Mouse (Mus musculus): ENCODE data around the gene Wdr47. TPM values are rescaled to one million over a fixed set of nuclear protein-coding genes. Genes with fewer than 3 reads are reported as not detected.
"Not testable (repeated sequence)": the region's sequence is repeated elsewhere in the genome, so short reads cannot be mapped to it uniquely, and the experiment has no call there.

Wdr47 gene
- polyA plus RNA-seq, 1 experiment, result 0.11 TPM

DNA sequence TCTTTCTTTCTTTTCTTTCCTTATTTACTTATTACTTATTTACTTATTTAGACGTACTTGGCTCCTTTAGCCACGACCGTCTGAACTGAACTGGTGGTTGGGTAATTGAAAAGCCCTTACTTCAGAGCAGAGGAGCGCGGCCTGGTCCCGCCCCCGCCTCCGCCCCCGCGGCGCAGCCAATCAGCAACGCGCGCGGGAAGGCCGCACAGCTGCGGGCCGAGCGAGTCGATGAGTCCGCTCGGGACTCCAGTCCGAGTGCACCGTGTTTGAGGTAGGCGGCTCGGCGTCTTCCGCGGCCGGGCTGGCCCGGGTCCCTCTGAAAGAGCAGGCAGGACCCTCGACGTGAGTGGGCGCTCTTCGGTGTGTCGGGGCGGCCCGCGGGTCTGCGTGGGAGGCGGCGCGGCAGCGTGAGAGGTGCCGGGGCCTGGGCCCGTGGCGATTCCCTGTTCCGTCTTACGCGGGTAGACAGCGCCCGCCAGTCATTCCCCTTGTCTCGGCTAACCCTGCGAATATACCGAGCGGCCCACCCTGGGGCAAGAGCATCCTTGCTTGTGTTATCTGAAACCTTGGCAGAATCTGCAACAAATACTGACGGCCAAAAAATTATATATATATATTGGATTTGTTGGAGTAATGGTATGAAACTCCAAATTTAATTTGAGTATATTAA lies 62.8 kb downstream of the Wdr47 start, which contains the start of gene Clcc1:
Gene Clcc1 (plus strand): TSS at position 204 of the 670 bp plus-strand sequence.
- Histone ChIP-seq H3K27me3 (ENCODE audit: control insufficient read depth) (no peaks in the 10 kb centered on the region), H3K4me1 (ENCODE audit: control insufficient read depth) (peaks cover 30% of the 10 kb centered on the region), H3K9me3 (ENCODE audit: control insufficient read depth, low read length) (no peaks in the 10 kb centered on the region), H3K4me3 (replicated peaks) (peak within 1 kb of the TSS; percentile 86), H3K36me3 (ENCODE audit: control insufficient read depth) (peaks cover 12% of the 10 kb centered on the region)
- no peak for TF ChIP-seq TAL1 (IDR thresholded peaks at IDR 0.05; ENCODE audit: low read length)

DNA sequence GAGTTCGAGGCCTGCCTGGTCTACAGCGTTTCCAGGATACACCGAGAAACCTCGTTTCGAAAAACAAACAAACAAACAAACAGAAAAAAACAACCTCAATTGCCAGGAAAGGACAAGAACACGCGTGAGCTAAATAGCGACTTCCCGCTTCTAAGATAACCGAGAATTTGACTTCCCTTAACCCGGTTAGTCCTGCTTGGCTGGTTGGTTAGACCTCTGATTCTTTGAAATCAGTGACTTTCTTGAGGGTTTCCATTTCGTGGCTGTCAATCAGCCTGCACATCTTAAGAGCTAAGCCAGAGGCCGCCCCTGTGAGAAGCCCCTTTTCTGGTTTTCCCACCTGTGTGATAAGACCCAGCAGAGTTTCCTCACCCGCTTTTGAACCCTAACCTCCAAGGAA lies 63.5 kb downstream of the Wdr47 start:
- peaks cover 30% of the 10 kb centered on the region for H3K4me1 ChIP-seq (ENCODE audit: control insufficient read depth)
- no peaks in the 10 kb centered on the region for H3K9me3 ChIP-seq (ENCODE audit: control insufficient read depth, low read length)
- H3K4me3 ChIP-seq (replicated peaks), result peak overlapping the region; percentile 86
- H3K36me3 ChIP-seq (ENCODE audit: control insufficient read depth), result peaks cover 17% of the 10 kb centered on the region
- TF ChIP-seq GATA1 (IDR thresholded peaks at IDR 0.05; ENCODE audit: low read length), result no peak
- no peak for TF ChIP-seq TAL1 (IDR thresholded peaks at IDR 0.05; ENCODE audit: low read length)
- H3K27me3 ChIP-seq (ENCODE audit: control insufficient read depth), result no peaks in the 10 kb centered on the region

DNA sequence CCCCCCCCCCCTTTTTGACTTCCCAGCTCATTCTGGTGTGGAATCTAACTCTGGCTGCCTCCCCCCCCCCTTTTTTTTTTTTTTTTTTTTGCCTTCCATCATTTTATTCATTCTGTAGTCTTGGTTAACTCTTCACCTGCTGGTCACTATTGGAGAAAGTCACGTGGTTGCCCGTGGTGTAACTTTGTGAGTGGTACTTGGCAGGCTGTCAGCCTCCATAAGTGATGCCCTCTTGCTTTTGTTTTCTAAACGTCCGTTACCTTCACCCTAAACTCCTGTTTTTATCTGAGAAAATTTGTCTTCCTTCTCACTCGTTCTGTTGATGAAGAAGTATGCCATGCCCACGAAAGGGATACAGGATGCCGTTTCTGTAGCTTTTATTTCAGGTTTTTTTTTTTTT lies 64.4 kb downstream of the Wdr47 start:
- H3K4me3 ChIP-seq (replicated peaks), result no peak overlapping the region
- TF ChIP-seq TAL1 (IDR thresholded peaks at IDR 0.05; ENCODE audit: low read length) (no peak), GATA1 (IDR thresholded peaks at IDR 0.05; ENCODE audit: low read length) (no peak)
- H3K27me3 ChIP-seq (ENCODE audit: control insufficient read depth), result no peaks in the 10 kb centered on the region

DNA sequence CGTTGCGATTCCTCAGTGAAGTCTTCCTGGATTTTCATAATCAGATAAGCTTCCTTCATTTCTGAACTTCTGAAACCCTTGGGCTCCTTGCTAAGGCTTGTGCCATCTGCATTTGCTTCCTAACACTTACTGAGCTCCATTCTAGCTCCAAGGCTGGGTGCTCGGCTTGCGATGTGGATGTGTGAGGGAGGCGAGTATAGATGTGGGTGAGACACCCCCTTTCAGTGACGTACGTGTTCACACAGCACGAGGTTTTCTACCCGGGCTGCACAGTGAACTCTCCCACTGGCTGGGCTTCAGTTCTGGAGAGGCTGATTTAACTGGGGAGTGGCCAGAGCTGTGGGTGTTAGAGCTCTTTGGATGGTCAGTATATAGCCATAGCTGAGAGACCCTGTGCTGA lies 67.5 kb downstream of the Wdr47 start:
- TF ChIP-seq TAL1 (IDR thresholded peaks at IDR 0.05; ENCODE audit: low read length), result no peak
- no peak for TF ChIP-seq GATA1 (IDR thresholded peaks at IDR 0.05; ENCODE audit: low read length)
- H3K4me3 ChIP-seq (replicated peaks), result no peak overlapping the region
- H3K4me1 ChIP-seq (ENCODE audit: control insufficient read depth), result peaks cover 18% of the 10 kb centered on the region
- H3K36me3 ChIP-seq (ENCODE audit: control insufficient read depth), result peaks cover 50% of the 10 kb centered on the region
- H3K27me3 ChIP-seq (ENCODE audit: control insufficient read depth), result no peaks in the 10 kb centered on the region; the same call in 1 of the 2 replicates
- H3K9me3 ChIP-seq (ENCODE audit: control insufficient read depth, low read length), result peaks cover 8% of the 10 kb centered on the region

More for the DNA sequence above, 64.4 kb downstream of the Wdr47 start:
- peaks cover 24% of the 10 kb centered on the region for H3K36me3 ChIP-seq (ENCODE audit: control insufficient read depth)
- no peaks in the 10 kb centered on the region for H3K9me3 ChIP-seq (ENCODE audit: control insufficient read depth, low read length)
- peaks cover 30% of the 10 kb centered on the region for H3K4me1 ChIP-seq (ENCODE audit: control insufficient read depth)

- Histone ChIP-seq H3K4me3 (replicated peaks) (no peak overlapping the region), H3K36me3 (ENCODE audit: control insufficient read depth) (peaks cover 71% of the 10 kb centered on the region), H3K9me3 (ENCODE audit: control insufficient read depth, low read length) (peaks cover 8% of the 10 kb centered on the region), H3K27me3 (ENCODE audit: control insufficient read depth) (no peaks in the 10 kb centered on the region; the same call in 1 of the 2 replicates), H3K4me1 (ENCODE audit: control insufficient read depth) (peaks cover 6% of the 10 kb centered on the region)
- no peak for TF ChIP-seq GATA1 (IDR thresholded peaks at IDR 0.05; ENCODE audit: low read length)
- TF ChIP-seq TAL1 (IDR thresholded peaks at IDR 0.05; ENCODE audit: low read length), result no peak
Measured at GRCm38 (mm10) chr3:108660941-108661340, 69.9 kb downstream of the Wdr47 start.

DNA sequence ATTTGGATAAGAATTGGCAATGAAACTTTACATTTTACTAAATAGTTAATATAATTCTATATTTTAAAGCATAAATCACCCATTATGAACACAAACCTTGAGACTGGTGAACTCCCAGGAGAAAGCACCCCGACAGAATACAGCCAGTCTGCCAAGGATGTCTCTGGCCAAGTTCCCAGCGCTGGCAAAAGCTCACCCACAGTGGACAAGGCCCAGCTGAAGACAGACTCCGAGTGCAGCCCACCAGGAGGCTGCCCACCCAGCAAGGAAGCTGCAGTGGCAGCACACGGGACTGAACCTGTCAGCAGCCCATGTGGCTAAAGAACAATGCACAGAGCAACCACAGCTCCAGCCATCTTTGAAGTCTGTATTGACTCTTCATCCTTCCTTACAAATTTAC lies 85.5 kb downstream of the Wdr47 start:
- Histone ChIP-seq H3K36me3 (ENCODE audit: control insufficient read depth) (peaks cover 98% of the 10 kb centered on the region), H3K4me3 (replicated peaks) (no peak overlapping the region), H3K27me3 (ENCODE audit: control insufficient read depth) (no peaks in the 10 kb centered on the region), H3K9me3 (ENCODE audit: control insufficient read depth, low read length) (no peaks in the 10 kb centered on the region), H3K4me1 (ENCODE audit: control insufficient read depth) (no peaks in the 10 kb centered on the region)
- no peak for TF ChIP-seq TAL1 (IDR thresholded peaks at IDR 0.05; ENCODE audit: low read length)
- TF ChIP-seq GATA1 (IDR thresholded peaks at IDR 0.05; ENCODE audit: low read length), result no peak

DNA sequence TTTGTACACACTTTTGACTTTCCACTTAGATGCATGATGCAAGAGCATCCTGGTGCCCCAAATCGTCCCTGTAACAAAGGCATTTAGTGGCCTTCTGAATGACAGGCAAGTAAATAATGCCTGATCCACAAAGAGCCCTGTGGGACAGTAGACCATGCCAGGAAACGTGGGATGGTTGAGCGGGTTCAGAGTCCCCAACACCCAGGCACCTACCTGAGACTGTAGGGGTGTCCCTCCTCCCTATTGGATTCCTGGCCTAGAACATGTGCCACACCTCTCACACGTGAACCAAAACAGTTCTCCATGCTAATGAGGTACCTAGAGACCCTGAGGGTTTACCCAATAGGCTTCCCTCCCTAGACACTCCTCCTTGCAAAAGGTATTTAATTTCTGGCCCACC lies 89.9 kb downstream of the Wdr47 start:
- no peaks in the 10 kb centered on the region for H3K27me3 ChIP-seq (ENCODE audit: control insufficient read depth)
- H3K36me3 ChIP-seq (ENCODE audit: control insufficient read depth), result peaks cover 98% of the 10 kb centered on the region
- TF ChIP-seq GATA1 (IDR thresholded peaks at IDR 0.05; ENCODE audit: low read length) (no peak), TAL1 (IDR thresholded peaks at IDR 0.05; ENCODE audit: low read length) (no peak)
- no peaks in the 10 kb centered on the region for H3K9me3 ChIP-seq (ENCODE audit: control insufficient read depth, low read length)
- no peaks in the 10 kb centered on the region for H3K4me1 ChIP-seq (ENCODE audit: control insufficient read depth)
- no peak overlapping the region for H3K4me3 ChIP-seq (replicated peaks)

DNA sequence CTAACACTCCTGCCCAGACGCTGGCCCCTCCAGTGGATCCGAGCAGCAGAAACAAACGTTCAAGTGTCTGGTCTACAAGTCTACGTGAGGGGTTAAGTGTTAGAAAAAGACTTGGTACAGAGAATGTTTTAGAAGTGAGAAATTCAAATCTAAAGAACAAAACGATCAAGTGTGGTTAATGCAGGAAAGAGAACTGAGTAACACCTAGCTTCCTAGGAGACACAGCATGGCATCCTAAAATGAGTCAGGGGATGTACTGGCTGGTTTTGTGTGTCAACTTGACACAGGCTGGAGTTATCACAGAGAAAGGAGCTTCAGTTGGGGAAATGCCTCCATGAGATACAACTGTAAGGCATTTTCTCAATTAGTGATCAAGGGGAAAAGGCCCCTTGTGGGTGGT lies 92.5 kb downstream of the Wdr47 start:
- not testable (repeated sequence) for H3K4me3 ChIP-seq (replicated peaks); H3K27me3 ChIP-seq (ENCODE audit: control insufficient read depth); H3K9me3 ChIP-seq (ENCODE audit: control insufficient read depth, low read length); H3K4me1 ChIP-seq (ENCODE audit: control insufficient read depth)
- peaks cover 98% of the 10 kb centered on the region for H3K36me3 ChIP-seq (ENCODE audit: control insufficient read depth)

DNA sequence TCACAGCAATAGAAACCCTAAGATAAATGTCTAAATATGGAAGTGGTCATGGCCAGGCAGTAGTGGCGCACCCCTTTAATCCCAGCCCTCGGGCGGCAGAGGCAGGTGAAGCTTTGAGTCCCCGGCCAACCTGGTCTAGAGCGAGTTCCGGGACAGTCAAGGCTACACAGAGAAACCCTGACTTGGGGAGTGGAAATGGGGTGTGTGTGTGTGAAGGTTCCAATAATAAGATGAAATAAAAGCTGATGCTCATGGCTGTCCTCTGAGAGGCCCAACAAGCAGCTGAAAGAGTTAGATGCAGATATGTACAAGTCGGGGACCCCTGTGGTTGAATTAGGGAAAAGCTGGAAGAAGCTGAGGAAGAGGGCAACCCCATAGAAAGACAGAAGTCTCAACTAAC lies 94.6 kb downstream of the Wdr47 start:
- Histone ChIP-seq H3K4me3 (replicated peaks) (no peak overlapping the region), H3K9me3 (ENCODE audit: control insufficient read depth, low read length) (no peaks in the 10 kb centered on the region), H3K36me3 (ENCODE audit: control insufficient read depth) (peaks cover 97% of the 10 kb centered on the region), H3K27me3 (ENCODE audit: control insufficient read depth) (no peaks in the 10 kb centered on the region), H3K4me1 (ENCODE audit: control insufficient read depth) (no peaks in the 10 kb centered on the region)
- TF ChIP-seq TAL1 (IDR thresholded peaks at IDR 0.05; ENCODE audit: low read length) (no peak), GATA1 (IDR thresholded peaks at IDR 0.05; ENCODE audit: low read length) (no peak)

DNA sequence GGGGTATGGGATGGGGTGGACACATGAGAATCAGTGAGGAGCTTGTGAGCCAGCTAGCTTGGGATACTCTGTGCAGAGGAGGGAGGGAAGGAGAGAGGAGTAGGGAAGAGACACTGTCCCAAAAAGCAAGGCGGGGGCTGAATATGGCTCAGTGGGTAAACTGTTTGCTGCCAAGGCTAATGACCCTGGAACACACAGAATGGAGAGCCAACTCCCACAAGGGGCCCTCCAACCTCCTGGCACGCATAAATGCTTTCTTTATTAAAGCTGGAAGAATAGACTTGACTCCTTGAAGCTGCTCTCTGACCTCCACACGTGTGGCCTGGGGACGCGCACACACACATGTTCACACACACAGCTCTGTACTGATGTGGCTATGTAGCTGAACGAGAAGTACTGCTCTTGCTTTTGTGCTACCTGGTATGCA lies 97.9 kb downstream of the Wdr47 start:
- H3K36me3 ChIP-seq (ENCODE audit: control insufficient read depth), result peaks cover 77% of the 10 kb centered on the region
- no peak for TF ChIP-seq TAL1 (IDR thresholded peaks at IDR 0.05; ENCODE audit: low read length)
- TF ChIP-seq GATA1 (IDR thresholded peaks at IDR 0.05; ENCODE audit: low read length), result no peak

More for the DNA sequence above, 97.9 kb downstream of the Wdr47 start:
- H3K27me3 ChIP-seq (ENCODE audit: control insufficient read depth), result no peaks in the 10 kb centered on the region
- no peaks in the 10 kb centered on the region for H3K4me1 ChIP-seq (ENCODE audit: control insufficient read depth)
- H3K4me3 ChIP-seq (replicated peaks), result no peak overlapping the region
- H3K9me3 ChIP-seq (ENCODE audit: control insufficient read depth, low read length), result no peaks in the 10 kb centered on the region

Data from erythroblast, embryonic 14.5 days (primary cell).